Mouse (Mus musculus): ENCODE data around the gene Slc25a29. TPM values are rescaled to one million over a fixed set of nuclear protein-coding genes. Genes with fewer than 3 reads are reported as not detected.

Slc25a29 gene
- total and polyA plus RNA-seq, 2 experiments from 2014 or later = 3.0 to 4.4 TPM

DNA sequence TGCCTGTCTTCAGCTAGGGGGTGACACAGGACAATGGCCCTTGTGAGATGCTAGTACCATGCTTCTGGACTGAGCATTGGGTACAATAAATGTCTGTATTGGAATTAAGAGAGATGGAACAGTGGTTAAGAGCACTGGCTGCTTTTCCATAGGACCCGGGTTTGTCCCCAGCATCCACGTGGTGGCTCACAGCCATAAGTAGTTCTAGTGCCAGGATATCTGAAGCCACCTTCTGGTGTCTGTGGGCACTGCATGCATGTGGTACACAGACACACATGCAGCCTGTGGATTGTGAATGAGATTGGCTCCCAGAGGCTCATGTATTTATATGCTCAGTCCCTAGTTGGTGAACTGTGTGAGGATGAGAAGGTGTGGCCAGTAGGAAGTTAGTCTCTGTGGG lies 33.9 kb upstream of the Slc25a29 start:
- Histone ChIP-seq H3K27ac (ENCODE audit: low read depth) (no peak overlapping the region), H3K4me1 (ENCODE audit: control insufficient read depth, insufficient read depth) (no peaks in the 10 kb centered on the region), H3K27me3 (ENCODE audit: control insufficient read depth, insufficient read depth, low read length) (no peaks in the 10 kb centered on the region), H3K4me2 (ENCODE audit: low read depth, low read length) (no peak overlapping the region), H3K36me3 (replicated peaks; ENCODE audit: control insufficient read depth, insufficient read depth, low read length) (peaks cover 78% of the 10 kb centered on the region), H3K9me3 (replicated peaks; ENCODE audit: control insufficient read depth, low read length) (no peaks in the 10 kb centered on the region), H3K4me3 (ENCODE audit: low read depth, low read length) (no peak overlapping the region), H3K9ac (replicated peaks; ENCODE audit: low read depth, low read length) (no peak overlapping the region)
- WGBS = 83% methylated on average over 2 of the region's 2 CpGs
- DNase-seq (ENCODE audit: low spot score) (no peak), ATAC-seq (ENCODE audit: insufficient read depth, low read depth) (no peak)
- TF ChIP-seq CTCF (IDR thresholded peaks at IDR 0.05; ENCODE audit: low read depth) (peak; percentile 30), EP300 (IDR thresholded peaks at IDR 0.05; ENCODE audit: low read depth) (no peak)

DNA sequence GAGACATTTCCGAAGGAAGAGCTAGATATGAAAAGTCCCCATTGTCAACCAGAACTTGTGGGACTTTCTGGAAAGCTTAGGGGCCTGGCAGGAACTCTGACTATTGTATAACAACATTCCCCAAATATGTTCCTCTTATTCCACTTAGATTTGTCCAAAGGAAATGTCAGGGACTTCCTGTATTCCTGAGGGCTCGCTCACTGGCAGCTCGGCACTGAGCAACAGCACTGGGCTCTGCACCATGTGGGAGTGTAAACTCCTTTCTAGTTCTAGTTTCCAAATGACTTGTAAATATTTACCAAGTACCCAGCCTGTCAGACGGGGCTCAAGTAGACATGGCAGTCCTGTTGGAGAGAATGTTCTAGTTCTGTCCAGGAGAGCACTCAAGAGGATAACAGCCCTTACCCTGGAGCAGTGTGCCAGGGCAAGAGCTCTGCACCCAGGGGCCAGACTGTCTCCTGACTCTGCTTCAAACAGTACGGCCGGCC lies 29.4 kb upstream of the Slc25a29 start:
- no peak overlapping the region for H3K4me2 ChIP-seq (ENCODE audit: low read depth, low read length)
- peak; percentile 68 for ATAC-seq (ENCODE audit: insufficient read depth, low read depth)
- no peak for TF ChIP-seq CTCF (IDR thresholded peaks at IDR 0.05; ENCODE audit: low read depth)
- no peak for TF ChIP-seq EP300 (IDR thresholded peaks at IDR 0.05; ENCODE audit: low read depth)
- no peaks in the 10 kb centered on the region for H3K9me3 ChIP-seq (replicated peaks; ENCODE audit: control insufficient read depth, low read length)
- no peaks in the 10 kb centered on the region for H3K27me3 ChIP-seq (ENCODE audit: control insufficient read depth, insufficient read depth, low read length)
- WGBS = 69% methylated on average over 6 of the region's 6 CpGs
- peak overlapping the region; percentile 74 for H3K27ac ChIP-seq (ENCODE audit: low read depth)
- H3K4me3 ChIP-seq (ENCODE audit: low read depth, low read length) = no peak overlapping the region
- DNase-seq (ENCODE audit: low spot score) = peak; percentile 17
- peaks cover 86% of the 10 kb centered on the region for H3K36me3 ChIP-seq (replicated peaks; ENCODE audit: control insufficient read depth, insufficient read depth, low read length)
- H3K4me1 ChIP-seq (ENCODE audit: control insufficient read depth, insufficient read depth) = no peaks in the 10 kb centered on the region
- no peak overlapping the region for H3K9ac ChIP-seq (replicated peaks; ENCODE audit: low read depth, low read length)

DNA sequence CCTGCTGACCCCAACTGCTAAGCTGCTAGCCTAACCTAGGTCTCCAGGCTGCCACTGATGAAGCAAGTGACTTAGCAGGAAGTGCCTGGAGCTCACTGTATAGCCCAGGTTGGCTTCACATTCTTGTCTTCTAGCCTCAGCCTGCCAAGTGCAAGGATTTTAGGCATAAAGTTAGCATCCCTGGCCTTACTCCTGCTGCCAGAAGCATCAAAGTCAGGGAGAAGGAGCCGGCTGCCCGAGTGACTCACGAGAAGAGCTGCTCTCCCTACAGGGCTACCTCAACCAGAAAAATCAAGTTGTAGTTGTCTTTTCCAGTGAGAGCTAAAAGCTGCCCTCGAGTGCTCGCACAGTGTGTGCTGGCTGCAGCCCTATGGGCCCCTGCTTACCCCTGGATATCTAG lies 22.8 kb upstream of the Slc25a29 start:
- no peak overlapping the region for H3K4me3 ChIP-seq (ENCODE audit: low read depth, low read length)
- WGBS = 72% methylated on average over 5 of the region's 5 CpGs
- no peak overlapping the region for H3K27ac ChIP-seq (ENCODE audit: low read depth)

DNA sequence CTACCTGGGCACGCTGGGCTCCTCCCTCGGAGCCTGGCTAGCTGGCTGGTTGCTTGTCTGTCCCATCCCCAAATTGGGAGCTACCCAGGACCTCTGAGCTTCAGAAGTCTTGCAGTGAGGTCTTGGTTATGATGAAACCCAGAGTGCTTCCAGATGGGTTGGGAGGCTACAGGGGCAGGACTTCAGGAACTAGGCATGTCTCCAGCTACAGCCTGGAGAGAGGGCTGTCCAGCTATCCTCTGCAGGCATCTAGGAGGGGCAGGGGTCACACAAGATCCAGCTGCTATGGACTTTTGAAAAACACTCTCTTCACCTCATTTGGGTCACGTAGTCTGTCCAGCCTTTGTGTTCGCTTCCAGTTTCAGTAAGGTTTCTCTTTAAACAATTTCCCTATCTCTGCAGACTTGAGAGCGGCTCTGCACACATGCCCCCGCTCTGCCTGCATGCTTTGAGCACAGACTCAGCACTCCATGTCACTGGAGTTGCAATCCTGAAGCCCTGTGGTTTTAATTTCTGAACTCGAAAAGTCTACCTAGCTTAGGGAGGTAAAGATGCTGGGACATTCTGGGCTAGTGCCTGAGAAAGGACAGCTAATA lies 22.0 kb upstream of the Slc25a29 start:
- no peak for DNase-seq (ENCODE audit: low spot score)
- Histone ChIP-seq H3K4me1 (ENCODE audit: control insufficient read depth, insufficient read depth) (no peaks in the 10 kb centered on the region), H3K4me3 (ENCODE audit: low read depth, low read length) (no peak overlapping the region)

More for the DNA sequence above, 22.8 kb upstream of the Slc25a29 start:
- no peaks in the 10 kb centered on the region for H3K9me3 ChIP-seq (replicated peaks; ENCODE audit: control insufficient read depth, low read length)
- no peaks in the 10 kb centered on the region for H3K4me1 ChIP-seq (ENCODE audit: control insufficient read depth, insufficient read depth)
- DNase-seq (ENCODE audit: low spot score) (no peak), ATAC-seq (ENCODE audit: insufficient read depth, low read depth) (no peak)
- TF ChIP-seq CTCF (IDR thresholded peaks at IDR 0.05; ENCODE audit: low read depth) (no peak), EP300 (IDR thresholded peaks at IDR 0.05; ENCODE audit: low read depth) (no peak)
- no peaks in the 10 kb centered on the region for H3K27me3 ChIP-seq (ENCODE audit: control insufficient read depth, insufficient read depth, low read length)
- H3K9ac ChIP-seq (replicated peaks; ENCODE audit: low read depth, low read length) = no peak overlapping the region
- H3K36me3 ChIP-seq (replicated peaks; ENCODE audit: control insufficient read depth, insufficient read depth, low read length) = peaks cover 42% of the 10 kb centered on the region
- H3K4me2 ChIP-seq (ENCODE audit: low read depth, low read length) = no peak overlapping the region

DNA sequence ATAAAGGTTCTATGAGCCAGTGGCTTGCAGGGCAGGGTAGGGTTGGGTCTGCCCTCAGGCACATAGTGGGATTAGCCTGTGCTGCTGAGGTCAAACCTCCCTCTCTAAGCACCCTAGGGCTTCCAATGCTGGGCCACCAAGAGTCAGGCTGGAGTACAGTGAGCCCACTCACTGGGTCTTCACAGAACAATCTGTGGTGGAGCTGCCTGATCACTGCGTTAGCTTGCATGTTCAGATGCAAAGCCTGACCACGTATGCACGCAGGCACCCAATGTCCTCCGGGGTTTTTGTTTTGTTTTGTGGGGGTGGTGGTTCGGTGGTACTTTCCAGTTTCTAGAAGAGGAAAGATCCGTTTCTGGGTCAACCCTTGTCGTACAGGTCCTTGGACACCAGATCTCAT lies 21.4 kb upstream of the Slc25a29 start:
- 79% methylated on average over 7 of the region's 7 CpGs for WGBS
- no peak overlapping the region for H3K27ac ChIP-seq (ENCODE audit: low read depth)
- peaks cover 29% of the 10 kb centered on the region for H3K36me3 ChIP-seq (replicated peaks; ENCODE audit: control insufficient read depth, insufficient read depth, low read length)
- no peak for DNase-seq (ENCODE audit: low spot score)
- no peaks in the 10 kb centered on the region for H3K4me1 ChIP-seq (ENCODE audit: control insufficient read depth, insufficient read depth)
- no peak overlapping the region for H3K4me2 ChIP-seq (ENCODE audit: low read depth, low read length)
- no peak overlapping the region for H3K9ac ChIP-seq (replicated peaks; ENCODE audit: low read depth, low read length)
- TF ChIP-seq EP300 (IDR thresholded peaks at IDR 0.05; ENCODE audit: low read depth) (no peak), CTCF (IDR thresholded peaks at IDR 0.05; ENCODE audit: low read depth) (no peak)
- H3K9me3 ChIP-seq (replicated peaks; ENCODE audit: control insufficient read depth, low read length) = no peaks in the 10 kb centered on the region
- H3K4me3 ChIP-seq (ENCODE audit: low read depth, low read length) = no peak overlapping the region
- no peak for ATAC-seq (ENCODE audit: insufficient read depth, low read depth)
- H3K27me3 ChIP-seq (ENCODE audit: control insufficient read depth, insufficient read depth, low read length) = no peaks in the 10 kb centered on the region

More for the DNA sequence above, 22.0 kb upstream of the Slc25a29 start:
- no peak for ATAC-seq (ENCODE audit: insufficient read depth, low read depth)
- H3K9ac ChIP-seq (replicated peaks; ENCODE audit: low read depth, low read length) = no peak overlapping the region
- H3K4me2 ChIP-seq (ENCODE audit: low read depth, low read length) = no peak overlapping the region
- TF ChIP-seq CTCF (IDR thresholded peaks at IDR 0.05; ENCODE audit: low read depth) (no peak), EP300 (IDR thresholded peaks at IDR 0.05; ENCODE audit: low read depth) (no peak)
- WGBS = 66% methylated on average over 7 of the region's 7 CpGs
- H3K9me3 ChIP-seq (replicated peaks; ENCODE audit: control insufficient read depth, low read length) = no peaks in the 10 kb centered on the region
- H3K36me3 ChIP-seq (replicated peaks; ENCODE audit: control insufficient read depth, insufficient read depth, low read length) = peaks cover 34% of the 10 kb centered on the region
- no peak overlapping the region for H3K27ac ChIP-seq (ENCODE audit: low read depth)
- no peaks in the 10 kb centered on the region for H3K27me3 ChIP-seq (ENCODE audit: control insufficient read depth, insufficient read depth, low read length)

DNA sequence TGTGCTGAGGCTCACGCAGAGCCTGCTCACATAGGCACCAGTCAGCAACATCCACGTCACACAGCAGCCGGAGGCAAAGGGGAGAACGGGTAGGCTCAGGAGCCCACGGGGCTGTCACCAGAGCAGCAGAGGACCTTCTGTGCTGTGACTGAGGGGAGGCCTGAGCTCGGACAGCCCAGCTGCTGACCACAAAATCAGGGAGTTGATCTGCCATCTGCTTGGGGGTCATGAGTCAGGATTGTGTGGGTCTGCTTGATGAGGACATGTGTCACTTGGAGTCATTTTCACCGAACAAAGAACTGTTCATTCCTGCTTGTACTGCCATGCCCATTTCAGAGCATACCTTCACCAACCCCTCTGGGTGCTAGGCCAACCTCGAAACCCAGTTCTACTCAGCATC lies 20.5 kb upstream of the Slc25a29 start:
- Histone ChIP-seq H3K4me1 (ENCODE audit: control insufficient read depth, insufficient read depth) (no peaks in the 10 kb centered on the region), H3K4me2 (ENCODE audit: low read depth, low read length) (no peak overlapping the region), H3K27ac (ENCODE audit: low read depth) (no peak overlapping the region), H3K36me3 (replicated peaks; ENCODE audit: control insufficient read depth, insufficient read depth, low read length) (peaks cover 21% of the 10 kb centered on the region; the same call in 1 of the 2 replicates), H3K4me3 (ENCODE audit: low read depth, low read length) (no peak overlapping the region), H3K9me3 (replicated peaks; ENCODE audit: control insufficient read depth, low read length) (no peaks in the 10 kb centered on the region), H3K9ac (replicated peaks; ENCODE audit: low read depth, low read length) (no peak overlapping the region), H3K27me3 (ENCODE audit: control insufficient read depth, insufficient read depth, low read length) (no peaks in the 10 kb centered on the region)
- TF ChIP-seq CTCF (IDR thresholded peaks at IDR 0.05; ENCODE audit: low read depth) = no peak
- ATAC-seq (ENCODE audit: insufficient read depth, low read depth) = no peak
- no peak for DNase-seq (ENCODE audit: low spot score)
- WGBS = 80% methylated on average over 8 of the region's 8 CpGs
